ENCODE assay signal across 11 mouse cellular contexts in the genomic region with DNA sequence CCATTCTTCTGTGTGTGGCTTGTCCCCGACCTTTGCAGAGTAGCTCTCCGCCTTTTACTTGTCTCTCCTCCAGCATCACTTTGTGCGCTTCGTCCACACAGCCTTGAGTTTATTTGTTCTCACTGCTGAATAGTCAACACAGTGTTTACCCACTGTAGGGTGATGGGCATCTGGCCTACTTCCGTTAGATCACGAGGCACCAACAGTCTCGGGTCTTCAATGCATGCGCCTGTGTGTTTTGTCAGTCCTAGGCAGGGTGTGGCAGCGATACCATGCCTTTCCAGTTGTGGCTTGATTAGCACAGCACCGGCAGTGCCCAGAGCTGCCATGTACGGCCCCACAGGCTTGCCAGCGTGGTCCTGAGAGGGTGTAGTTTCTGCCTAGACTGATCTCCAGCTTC. TPM values are rescaled to one million over a fixed set of nuclear protein-coding genes. Genes with fewer than 3 reads are reported as not detected.
DNase-seq lines count a peak whose midpoint lies in the region; ATAC-seq and TF ChIP-seq lines count a peak whose summit lies in the region.
"Had no signal": no experiment of that assay in that cellular context is flagged by ENCODE, and none has a peak within 500 bp of the region (broad histone marks: within the 10 kb centered on the region; RNA-seq: fewer than 3 reads in every experiment).

No protein-coding gene starts in this region.

- H3K4me2 ChIP-seq in heart, embryonic 13.5 days = no peak overlapping the region
- H3K4me2 ChIP-seq in liver, embryonic 14.5 days (ENCODE audit: low read depth) = peak overlapping the region; percentile 40
- H3K4me2 ChIP-seq: heart, embryonic 12.5 days had no signal

- TF ChIP-seq CTCF in liver, embryonic 14.5 days (IDR thresholded peaks at IDR 0.05; ENCODE audit: low read depth) = no peak
- no peak for TF ChIP-seq CTCF in thymus, adult 2 months (IDR thresholded peaks at IDR 0.05; ENCODE audit: borderline replicate concordance, control insufficient read depth, extremely low read depth, insufficient read depth, low read length, poor library complexity)

- WGBS in heart, embryonic 13.5 days = 57% methylated on average over 12 of the region's 12 CpGs
- WGBS in liver, embryonic 14.5 days (ENCODE audit: insufficient replicate concordance) = 23% methylated on average over 12 of the region's 12 CpGs
- 81% methylated on average over 12 of the region's 12 CpGs for WGBS in thymus, adult 2 months

- 0 out of 2 replicates have a peak overlapping the region, but pooled peaks have one; percentile 12 for H3K27ac ChIP-seq in heart, embryonic 13.5 days (replicated peaks)
- peak overlapping the region; percentile 58 for H3K27ac ChIP-seq in liver, embryonic 14.5 days
- H3K27ac ChIP-seq in thymus, adult 2 months (ENCODE audit: control insufficient read depth, insufficient read depth, low read length) = no peak overlapping the region

- no peaks in the 10 kb centered on the region for H3K9me3 ChIP-seq in heart, embryonic 13.5 days
- H3K9me3 ChIP-seq in liver, embryonic 14.5 days (ENCODE audit: control insufficient read depth, low read length) = no peaks in the 10 kb centered on the region
- H3K9me3 ChIP-seq: heart, embryonic 12.5 days had no signal

- no peak for DNase-seq in heart, adult 8-10 months (ENCODE audit: low spot score)
- DNase-seq in urinary bladder, postnatal 14 days (ENCODE audit: low spot score) = peak; percentile 58
- DNase-seq in urinary bladder, postnatal 4 days (ENCODE audit: low spot score in 2 of 2) = no peak
- DNase-seq in liver, embryonic 14.5 days (ENCODE audit: low read depth in 3 of 3, low spot score in 3 of 3) = no peak
- DNase-seq in right cerebral cortex, postnatal 4 days = no peak
- DNase-seq in thymus, adult 2 months = no peak
- DNase-seq in adrenal gland, adult 2 months = no peak
- DNase-seq: cerebellum, postnatal 10 days; right cerebral cortex, postnatal 25 days had no signal

- H3K4me3 ChIP-seq in heart, embryonic 13.5 days = no peak overlapping the region
- H3K4me3 ChIP-seq in liver, embryonic 14.5 days (ENCODE audit: insufficient read depth in 1 of 2, low read depth in 2 of 2, low read length in 2 of 2) = no peak overlapping the region
- no peak overlapping the region for H3K4me3 ChIP-seq in thymus, adult 2 months (ENCODE audit: control insufficient read depth, insufficient read depth, low read length)
- H3K4me3 ChIP-seq: heart, embryonic 12.5 days had no signal

- peak overlapping the region; percentile 37 for H3K9ac ChIP-seq in heart, embryonic 13.5 days
- peak overlapping the region; percentile 28; the same call in 1 of the 2 replicates for H3K9ac ChIP-seq in liver, embryonic 14.5 days (replicated peaks)
- H3K9ac ChIP-seq: heart, embryonic 12.5 days had no signal

- TF ChIP-seq POLR2A in thymus, adult 2 months (IDR thresholded peaks at IDR 0.05; ENCODE audit: control insufficient read depth, extremely low read depth, insufficient read depth, low read length, poor library complexity) = no peak

- H3K36me3 ChIP-seq in heart, embryonic 13.5 days = no peaks in the 10 kb centered on the region
- no peaks in the 10 kb centered on the region for H3K36me3 ChIP-seq in liver, embryonic 14.5 days (replicated peaks; ENCODE audit: control insufficient read depth, insufficient read depth, low read depth)
- no peaks in the 10 kb centered on the region for H3K36me3 ChIP-seq in thymus, adult 2 months (ENCODE audit: control insufficient read depth, insufficient read depth, low read length)

- no peak for ATAC-seq in heart, embryonic 13.5 days (ENCODE audit: extremely low read depth, insufficient number of reproducible peaks, low FRiP score, low TSS enrichment)
- peak; percentile 73 for ATAC-seq in liver, embryonic 14.5 days (ENCODE audit: insufficient read depth)

- no peak for TF ChIP-seq EP300 in liver, embryonic 14.5 days (IDR thresholded peaks at IDR 0.05; ENCODE audit: low read depth)

- no peaks in the 10 kb centered on the region for H3K27me3 ChIP-seq in heart, embryonic 13.5 days (replicated peaks)
- H3K27me3 ChIP-seq in liver, embryonic 14.5 days (ENCODE audit: control insufficient read depth, insufficient read depth, low read length) = no peaks in the 10 kb centered on the region
- no peaks in the 10 kb centered on the region for H3K27me3 ChIP-seq in thymus, adult 2 months (ENCODE audit: control insufficient read depth, insufficient read depth, low read length)
- H3K27me3 ChIP-seq: heart, embryonic 12.5 days had no signal

- peaks cover 90% of the 10 kb centered on the region for H3K4me1 ChIP-seq in heart, embryonic 13.5 days
- peaks cover 28 to 54% of the 10 kb centered on the region in 2 experiments for H3K4me1 ChIP-seq in liver, embryonic 14.5 days (replicated peaks; ENCODE audit: control insufficient read depth in 2 of 2, insufficient read depth in 2 of 2, low read length in 1 of 2)
- H3K4me1 ChIP-seq in thymus, adult 2 months (replicated peaks; ENCODE audit: control insufficient read depth, insufficient read depth, low read length) = peaks cover 48% of the 10 kb centered on the region

RNA-seq across cellular contexts. Expression of gene Prrc2b, which starts 13.6 kb away (rescaled TPM):
- polyA plus RNA-seq in heart, embryonic 13.5 days (2015; fragmentation: Nextera tagmentation; extraction: Ambion mirVana) = 24.5 and 25.1 TPM in 2 replicates
- 10 to 100 TPM; 83.5 to 94.1 (median 89.2) TPM for total RNA-seq in heart, adult 8-10 months (2022)
- polyA plus RNA-seq in liver, embryonic 14.5 days (2012; rRNA removed) = 6.7 and 7.6 TPM in 2 replicates
- polyA plus RNA-seq in liver, embryonic 14.5 days (2014; fragmentation: Nextera tagmentation; extraction: Ambion mirVana) = 6.2 and 10.6 TPM in 2 replicates
- 104 and 134 TPM in 2 replicates for polyA plus RNA-seq in thymus, adult 2 months (2012; rRNA removed)
- 100 to 1,000 TPM in 1 of 2 experiments, 10 to 100 TPM in 1; 93.5 to 104 TPM for total RNA-seq in adrenal gland, adult 2 months (2021)
- polyA plus RNA-seq in adrenal gland, adult 2 months (2012; rRNA removed) = 70.0 and 82.7 TPM in 2 replicates
